Mouse (Mus musculus) urinary bladder, adult 18-20 months (tissue): Measurements from ENCODE around the gene Psmf1.

Experiments used
- DNase-seq, 2 experiments: peaks; one replicate each; pipeline ENCODE4 v3.0.0; 2022; ENCODE audit warnings: low spot score in 2 of 2, mixed read lengths in 2 of 2

Psmf1 gene

DNA sequence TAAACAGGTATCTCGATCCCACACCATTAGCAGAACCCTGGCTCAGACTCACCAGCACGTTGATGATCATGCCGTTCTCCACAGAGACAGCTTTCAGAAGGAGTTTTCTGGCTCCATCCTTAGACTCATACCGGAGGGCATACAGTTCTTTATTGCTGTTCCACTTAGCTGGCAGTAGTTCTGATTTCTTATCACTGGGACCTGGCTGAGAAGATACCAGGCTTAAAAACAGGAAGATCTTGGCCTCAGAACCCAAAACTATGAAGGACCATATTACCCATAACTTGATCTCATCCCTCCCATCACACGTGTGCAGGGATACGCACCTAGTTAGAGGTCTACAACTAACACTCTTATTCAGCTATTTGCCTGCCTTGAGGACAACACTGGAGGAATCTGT is 8.6 kb downstream of the Psmf1 start:
- DNase-seq: no peak

DNA sequence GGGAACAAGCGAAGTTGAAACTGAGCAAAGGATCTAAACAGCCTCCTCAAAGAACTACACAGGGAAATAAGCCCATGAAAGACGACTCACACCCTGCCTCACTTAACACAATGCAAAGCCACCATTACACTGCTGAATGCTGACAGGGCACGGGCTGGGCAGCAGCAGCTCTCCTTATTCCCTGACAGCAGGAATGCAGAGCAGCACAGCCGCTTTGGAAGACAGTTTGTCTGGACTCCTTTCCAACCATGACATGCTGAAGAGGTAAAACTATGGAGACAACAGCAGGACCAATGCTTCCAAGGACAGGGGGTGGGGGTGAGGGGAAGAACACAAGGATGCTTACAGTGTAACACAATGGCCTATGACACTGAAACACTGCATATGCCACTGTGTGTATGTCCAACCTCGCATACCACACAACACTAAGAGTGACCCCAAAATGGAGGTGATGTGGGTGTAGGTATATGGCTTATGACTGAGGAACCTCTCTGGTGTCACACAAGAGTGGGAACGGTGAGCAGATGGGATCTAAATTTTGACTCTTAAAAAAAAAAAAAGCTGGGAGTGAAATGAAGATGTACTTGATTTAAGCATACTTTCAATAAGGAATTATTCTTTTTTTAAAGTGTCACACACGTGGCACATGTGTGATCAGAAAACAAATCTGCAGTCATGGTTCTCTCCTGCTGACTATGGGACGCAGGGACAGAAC is 10.7 kb downstream of the Psmf1 start:
- no peak for DNase-seq

DNA sequence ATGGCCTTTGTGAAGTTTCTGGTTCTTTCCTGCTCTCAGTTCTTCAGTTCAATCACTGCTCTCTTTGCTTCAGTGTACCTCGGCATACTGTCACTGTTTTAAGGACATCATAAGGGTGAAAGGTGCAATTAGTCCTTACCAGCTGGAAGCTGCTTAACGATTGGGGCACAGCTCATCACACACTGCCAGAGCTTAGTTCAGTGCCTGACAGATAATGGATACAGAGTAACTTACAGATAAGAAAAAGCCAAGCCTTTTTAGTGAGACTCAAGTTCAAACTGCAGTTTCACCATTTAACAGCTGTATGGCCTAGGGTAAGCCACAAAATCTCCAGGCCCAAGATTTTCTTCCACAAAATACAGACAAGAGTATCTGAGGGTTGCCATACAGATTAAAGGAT is 19.9 kb downstream of the Psmf1 start:
- DNase-seq: no peak

DNA sequence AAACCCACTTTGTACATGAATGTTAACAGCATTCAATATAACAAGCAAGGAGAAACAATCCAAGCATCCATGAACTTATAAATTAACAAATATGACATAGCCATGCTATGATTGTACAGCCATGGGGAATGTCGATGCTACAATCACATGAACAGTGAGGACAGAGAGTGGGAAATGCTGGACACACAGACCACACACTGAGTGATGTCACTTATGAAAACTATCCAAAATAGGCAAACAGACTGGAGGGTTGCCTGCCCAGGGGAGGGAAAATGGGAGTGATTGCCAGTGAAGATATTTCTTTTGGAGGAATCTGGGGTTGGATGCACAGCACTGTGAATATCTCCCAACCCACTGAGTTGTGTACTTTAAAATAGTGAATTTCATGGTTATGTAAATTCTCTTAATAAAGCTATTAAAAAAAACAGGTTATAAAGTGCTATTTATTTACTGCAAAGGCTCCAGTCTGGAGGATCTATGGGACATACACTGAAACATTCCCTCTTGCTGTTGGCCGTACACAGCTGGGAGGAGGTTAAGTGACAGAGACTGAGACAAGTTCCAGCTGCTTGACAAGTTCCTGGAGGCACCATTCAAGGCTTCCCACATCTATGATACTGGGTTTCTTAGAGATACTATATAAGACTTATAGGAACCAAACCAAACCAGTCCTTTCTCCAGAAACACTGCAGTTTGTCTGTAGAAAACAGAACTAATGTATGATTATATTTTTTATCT is 27.5 kb downstream of the Psmf1 start:
- DNase-seq: no peak

DNA sequence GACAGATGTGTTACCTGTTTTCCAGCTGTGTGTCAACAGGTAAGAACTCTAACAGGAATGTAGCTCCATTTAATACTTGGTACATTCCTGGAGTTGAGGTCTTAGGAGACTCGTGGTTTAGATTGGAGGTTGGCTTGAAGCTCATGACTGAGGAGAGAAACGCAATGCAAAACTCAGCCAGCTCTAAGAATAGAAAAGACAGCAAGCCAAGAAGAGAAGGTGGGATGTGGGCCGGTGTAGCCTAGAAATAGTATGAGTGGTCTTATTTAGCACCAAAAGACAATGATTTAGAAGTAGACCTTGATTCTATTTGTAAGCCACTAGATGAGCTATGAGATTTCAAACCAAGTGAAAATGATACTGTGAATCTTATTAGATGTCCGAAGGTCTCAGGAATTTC is 28.5 kb downstream of the Psmf1 start:
- no peak for DNase-seq

DNA sequence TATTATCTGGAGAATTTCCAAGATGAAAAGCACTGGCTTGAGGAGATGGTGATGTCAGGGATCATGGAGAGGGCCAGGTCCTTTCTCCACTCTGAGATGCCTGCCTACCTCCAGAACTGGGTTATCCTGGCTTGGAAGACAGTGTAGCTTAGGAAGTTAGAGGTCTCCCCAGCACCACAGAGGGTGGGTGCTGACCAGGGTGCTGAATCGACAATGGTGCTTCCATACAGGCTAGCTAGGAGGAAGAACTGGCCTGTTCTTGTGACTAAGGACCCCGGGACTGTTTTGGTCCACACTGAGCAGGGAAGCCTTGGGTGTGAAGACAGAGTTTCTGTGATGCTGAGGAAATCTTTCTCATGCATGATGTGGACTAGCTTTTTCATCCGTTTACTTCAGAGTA is 31.3 kb downstream of the Psmf1 start:
- no peak for DNase-seq

DNA sequence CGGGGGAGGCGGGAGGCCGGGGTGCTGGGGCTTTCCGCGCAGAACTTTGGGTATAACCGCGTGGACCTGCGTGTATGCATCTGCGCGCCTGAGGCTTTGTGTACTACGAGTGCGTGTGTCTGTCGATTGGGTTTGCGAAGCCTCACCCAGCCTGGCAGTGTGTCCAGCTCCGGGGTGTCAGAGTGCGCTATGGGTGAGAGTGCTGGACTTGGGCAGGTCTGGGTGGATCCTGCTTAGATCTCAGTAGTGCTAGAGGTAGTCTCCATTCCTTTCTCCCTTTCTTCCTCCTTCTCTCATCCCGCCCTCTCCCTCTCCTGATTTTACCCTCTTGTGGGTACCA is 41.2 kb downstream of the Psmf1 start:
- no peak for DNase-seq

DNA sequence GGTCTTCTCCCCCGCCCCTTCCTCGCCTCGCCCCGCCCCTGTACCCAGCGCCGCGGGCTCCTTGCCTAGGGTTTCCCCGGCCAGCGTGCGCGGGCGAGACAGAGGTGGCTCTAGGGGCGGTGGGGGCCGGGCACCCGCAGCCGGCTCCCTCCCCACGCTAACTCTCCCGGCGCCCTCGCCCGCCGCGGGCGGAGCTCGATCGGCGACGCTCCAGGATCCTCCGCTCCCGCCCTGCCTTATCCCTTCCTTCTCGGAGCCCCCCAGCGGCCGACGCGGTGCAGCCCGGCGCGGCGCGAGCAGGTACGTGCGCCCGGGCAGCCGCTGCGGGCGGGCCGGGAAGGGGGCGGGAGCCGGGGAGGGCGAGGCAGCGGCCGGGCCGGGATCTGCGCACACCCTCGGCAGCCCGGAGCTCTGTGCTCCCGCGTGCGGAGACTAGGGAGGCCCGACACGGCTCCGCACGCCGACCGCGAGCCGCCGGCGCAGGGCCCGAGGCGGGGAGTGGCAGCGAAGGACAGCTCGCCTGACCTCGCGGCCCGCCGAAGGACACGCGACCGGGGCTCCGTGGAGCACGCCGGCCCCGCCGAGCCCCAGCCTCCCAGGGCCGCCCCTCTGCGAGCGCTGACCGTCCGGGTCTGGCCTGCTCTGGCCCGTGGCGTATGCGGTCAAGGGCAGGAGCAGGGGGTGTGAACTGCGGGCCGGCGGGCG is 41.7 kb downstream of the Psmf1 start:
- peak in 1 of 2 experiments; percentile 44 for DNase-seq

DNA sequence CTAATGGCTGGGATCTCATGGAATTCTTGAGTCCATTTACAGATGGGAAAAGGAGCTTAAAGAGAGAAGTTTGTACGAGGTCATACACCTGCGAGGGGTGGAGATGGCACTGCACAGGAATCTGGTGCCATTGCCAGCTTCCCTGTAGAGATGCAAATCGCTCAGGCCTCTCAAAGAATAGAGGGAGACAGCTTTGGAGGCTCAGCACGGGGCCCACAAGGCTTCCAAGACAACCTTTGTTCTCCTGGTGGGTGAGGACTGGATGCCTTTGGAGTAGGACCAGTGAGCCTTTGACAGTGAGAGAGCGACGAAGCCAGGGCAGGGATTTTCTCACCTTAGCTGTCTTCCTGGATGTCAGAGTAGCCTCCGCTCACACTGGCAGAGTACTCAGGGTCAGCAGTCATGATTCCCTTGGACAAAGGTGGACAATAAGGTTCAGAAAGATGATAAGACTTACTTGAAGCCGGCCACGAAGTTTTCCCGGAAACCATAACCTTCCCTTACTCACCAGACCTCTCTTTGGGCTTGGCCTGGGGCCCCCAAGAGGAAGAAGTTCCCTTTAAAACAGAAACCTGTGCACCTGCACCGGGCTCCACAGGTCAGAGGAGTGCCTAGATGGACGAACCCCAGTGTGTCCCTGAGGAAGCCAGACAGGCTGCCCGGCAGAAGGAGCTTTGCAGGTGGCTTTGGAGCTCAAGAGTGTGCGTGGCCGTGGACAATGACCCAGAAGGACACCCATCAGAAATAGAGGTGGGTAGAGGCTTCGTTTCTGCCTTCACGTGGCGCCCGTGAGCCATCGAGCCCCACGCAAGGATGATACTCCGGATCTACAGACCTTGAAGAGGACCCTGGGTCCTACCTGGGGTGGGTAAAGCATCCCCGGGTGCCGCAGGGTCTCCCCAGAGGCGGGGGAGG is 42.5 kb downstream of the Psmf1 start, which contains the start of gene Tmem74b:
Gene Tmem74b, plus strand, starts transcription at position 778 of the 915 bp plus-strand sequence.
- peak in 1 of 2 experiments; percentile 2 for DNase-seq

DNA sequence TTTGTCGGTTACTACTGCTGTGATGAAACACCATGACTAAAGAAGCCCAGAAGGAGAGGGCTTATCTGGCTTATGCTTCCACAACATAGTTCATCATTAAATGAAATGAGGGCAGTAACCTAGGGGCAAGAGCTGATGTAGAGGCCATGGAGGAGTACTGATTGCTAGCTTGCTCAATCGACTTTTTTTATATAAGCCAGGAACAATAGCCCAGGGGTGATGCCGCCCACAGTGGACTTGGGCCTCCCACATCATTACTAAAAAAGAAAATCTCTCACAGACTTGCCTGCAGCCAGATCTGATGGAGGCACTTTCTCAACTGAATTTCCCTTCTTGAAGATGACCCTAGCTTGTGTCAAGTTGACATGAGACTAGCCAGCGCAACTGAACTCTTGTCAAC is 61.0 kb downstream of the Psmf1 start:
- DNase-seq: no peak

DNA sequence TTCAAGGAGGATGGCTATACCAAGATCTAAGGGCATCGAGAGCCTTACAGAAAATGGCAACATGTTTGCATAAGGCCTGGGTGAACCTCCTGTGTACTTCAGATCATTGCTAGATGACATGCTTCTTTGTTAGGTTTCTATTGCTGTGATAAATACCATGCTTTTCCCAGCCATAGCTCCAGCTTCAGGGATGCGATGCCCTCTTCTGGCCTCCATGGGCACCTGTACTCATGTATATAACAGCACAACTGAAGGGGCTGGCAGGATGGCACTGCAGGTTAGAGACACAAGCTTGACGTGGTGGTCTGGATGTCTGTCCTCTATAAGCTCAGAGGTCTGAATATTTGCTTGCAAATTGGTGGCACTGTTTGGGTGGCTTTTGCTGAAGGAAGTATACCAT is 61.6 kb downstream of the Psmf1 start:
- DNase-seq: no peak

DNA sequence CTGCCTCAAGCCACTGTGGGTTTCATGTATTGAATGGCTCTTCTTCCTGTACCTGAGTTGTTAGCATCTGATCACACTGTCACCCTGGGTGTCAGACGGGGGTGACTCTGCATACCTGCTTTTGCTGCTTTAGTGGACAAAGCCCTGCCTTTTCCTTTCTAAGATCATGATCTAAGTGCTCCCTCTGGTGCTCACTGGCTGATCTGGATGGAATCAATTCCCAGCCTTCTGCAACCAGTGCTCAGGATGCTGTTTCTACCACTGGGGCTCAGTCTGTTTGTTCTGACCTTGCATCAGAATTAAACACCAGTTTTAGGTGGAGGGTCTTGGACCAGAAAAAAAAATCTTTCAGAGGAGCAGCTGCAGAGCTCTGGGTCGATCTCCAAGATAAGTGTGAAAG is 67.8 kb downstream of the Psmf1 start:
- no peak for DNase-seq

DNA sequence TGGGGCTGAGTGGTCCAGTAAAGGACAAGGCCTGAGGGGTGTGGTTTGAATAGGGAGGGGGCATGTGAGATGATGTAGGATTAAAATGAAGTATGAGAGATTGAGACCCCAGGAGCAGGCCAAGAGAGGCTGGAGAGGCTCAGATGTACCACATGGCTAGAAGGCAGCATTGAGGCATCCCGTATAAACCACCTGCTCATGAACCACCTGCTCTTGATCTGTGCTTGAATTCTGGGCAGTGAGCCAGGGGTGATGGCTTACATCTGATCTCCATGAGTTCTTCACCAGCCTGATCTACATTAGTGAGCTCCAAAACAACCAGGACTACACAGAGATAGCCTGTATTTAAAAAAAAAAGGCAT is 73.0 kb downstream of the Psmf1 start:
- DNase-seq: no peak

DNA sequence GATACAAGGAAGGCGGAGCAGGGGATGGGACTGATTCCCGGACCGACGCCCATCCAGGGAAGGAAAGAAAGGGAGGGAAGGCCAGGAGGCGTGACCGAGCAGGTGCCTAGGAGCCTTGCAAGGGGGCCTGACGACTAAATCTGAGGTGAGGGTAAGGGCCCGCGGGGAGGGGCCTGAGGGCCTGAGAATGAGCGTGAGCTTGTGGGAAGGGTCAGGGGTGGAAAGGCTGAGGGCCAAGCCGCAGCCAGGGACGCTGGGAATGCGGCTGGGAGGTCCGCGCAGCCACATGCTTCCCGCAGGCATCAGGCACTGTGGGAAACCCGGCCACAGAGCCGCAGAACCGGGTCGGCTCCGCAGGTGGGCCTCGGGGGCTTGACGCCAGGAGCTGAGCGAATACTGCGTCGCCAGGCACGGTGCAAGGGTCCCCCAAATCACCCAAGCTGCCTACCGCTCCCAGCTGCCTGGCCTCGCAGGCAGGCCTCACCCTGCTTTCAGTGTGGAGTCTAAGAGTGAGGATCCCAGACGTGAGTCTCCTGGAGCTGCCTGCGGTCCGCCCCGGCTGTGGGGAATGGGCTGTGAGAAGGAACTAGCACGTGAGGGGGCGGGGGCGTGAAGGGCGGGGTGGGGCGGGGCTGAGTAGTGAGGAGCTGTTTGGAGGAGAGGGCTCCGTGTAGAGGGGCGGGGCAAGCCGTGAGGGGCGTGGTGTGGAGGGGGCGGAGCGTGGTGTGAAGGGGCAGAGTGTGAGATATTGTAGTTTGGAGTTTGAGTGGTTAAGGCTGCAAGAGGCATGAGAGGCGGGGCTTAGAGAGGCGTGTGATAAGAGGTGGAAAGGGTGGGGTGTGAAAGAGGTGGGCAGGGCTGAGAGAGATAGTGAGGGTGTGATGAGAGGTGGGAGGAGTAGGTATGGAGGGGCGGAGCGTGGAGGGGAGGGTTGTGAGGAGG is 73.7 kb downstream of the Psmf1 start:
- DNase-seq: no peak

DNA sequence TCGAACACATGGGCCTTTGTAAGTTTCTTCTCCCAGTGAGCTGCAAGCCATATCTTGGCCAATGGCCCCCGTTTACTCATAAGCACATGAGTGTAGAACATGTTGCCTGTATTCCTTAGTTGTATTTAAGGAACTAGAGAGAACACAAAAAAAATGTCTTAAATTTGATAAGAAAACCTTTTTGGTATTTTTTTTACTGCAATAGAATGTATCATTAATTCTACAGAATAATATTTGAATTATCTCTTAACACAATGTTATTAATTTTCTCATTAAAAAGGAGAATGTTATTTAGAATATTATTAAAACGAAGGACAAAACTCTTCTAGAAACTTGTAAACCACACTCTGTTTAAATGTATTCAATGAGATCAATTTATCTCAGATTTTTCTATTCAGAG is 75.6 kb downstream of the Psmf1 start, which contains the start of gene Rad21l:
Gene Rad21l, minus strand, starts transcription at position 101 of the 400 bp plus-strand sequence.
- no peak for DNase-seq
